Mouse (Mus musculus) intestine, embryonic 16.5 days (tissue): ENCODE measurements at regions not wholly inside any gene's neighbourhood (a gene's known extent, or its start where the extent isn't known, plus 50 kb on each side); places are given as distances from the start of the nearest gene placed in this dataset.
"Not testable (repeated sequence)": the region's sequence is repeated elsewhere in the genome, so short reads cannot be mapped to it uniquely, and the experiment has no call there.

Source experiments
- ATAC-seq: fragments of 200-750 bp; cut with Nextera tagmentation; 2 replicates; pipeline ENCODE4 v1.8.0; 2017; ENCODE audit warnings: moderate TSS enrichment, moderate library complexity
- H3K27ac ChIP-seq: fragments of 300-500 bp; sonication (generic); 2 replicates; pipeline ENCODE4 v1.5.1; 2014; ENCODE audit warnings: mild to moderate bottlenecking, low read length
- H3K27me3 ChIP-seq: fragments of 300-500 bp; sonication (generic); replicated peaks from 2 replicates; pipeline ENCODE4 v1.6.1; 2014; ENCODE audit warnings: low read length, control low read depth, mixed read lengths; ENCODE audit not compliant: control insufficient read depth, insufficient read depth
- H3K36me3 ChIP-seq: fragments of 300-500 bp; sonication (generic); 2 replicates; pipeline ENCODE4 v1.6.1; 2014; ENCODE audit warnings: low read length, control low read depth; ENCODE audit not compliant: control insufficient read depth, insufficient read depth
- H3K4me1 ChIP-seq: fragments of 300-500 bp; sonication (generic); 2 replicates; pipeline ENCODE4 v1.6.1; 2014; ENCODE audit warnings: low read length, control low read depth, mixed read lengths; ENCODE audit not compliant: control insufficient read depth, insufficient read depth
- H3K4me2 ChIP-seq: fragments of 300-500 bp; sonication (generic); 2 replicates; pipeline ENCODE4 v1.6.1; 2014; ENCODE audit warnings: low read depth, low read length, control low read depth
- H3K4me3 ChIP-seq: fragments of 300-500 bp; sonication (generic); 2 replicates; pipeline ENCODE4 v1.5.1; 2014; ENCODE audit warnings: mild to moderate bottlenecking, low read length
- H3K9ac ChIP-seq: fragments of 300-500 bp; sonication (generic); 2 replicates; pipeline ENCODE4 v1.6.1; 2014; ENCODE audit warnings: low read depth, low read length
- H3K9me3 ChIP-seq: fragments of 300-500 bp; sonication (generic); 2 replicates; pipeline ENCODE4 v1.6.1; 2016; ENCODE audit warnings: low read length, control low read depth; ENCODE audit not compliant: control insufficient read depth
- WGBS: fragments of 180-500 bp; shearing (Covaris S2); extraction: QIAGEN DNeasy Blood & Tissue Kit; methylation state at CpG from one replicate; pipeline ENCODE4 v1.1.7; 2014; 5-methylcytosine and 5-hydroxymethylcytosine counted together

GRCm38 (mm10) chr1:14688041-14688440 lies 1405.1 kb downstream of the 4930444P10Rik start:
- not testable (repeated sequence) for H3K36me3 ChIP-seq, H3K9me3 ChIP-seq, H3K4me2 ChIP-seq, H3K4me1 ChIP-seq, ATAC-seq, H3K9ac ChIP-seq, H3K27me3 ChIP-seq, H3K4me3 ChIP-seq, H3K27ac ChIP-seq
- WGBS: 95% methylated on average over 2 of the region's 2 CpGs

- H3K27ac ChIP-seq: no peak overlapping the region
- no peaks in the 10 kb centered on the region for H3K36me3 ChIP-seq
- H3K4me3 ChIP-seq: no peak overlapping the region
- no peaks in the 10 kb centered on the region for H3K9me3 ChIP-seq
- no peak for ATAC-seq
- no peak overlapping the region for H3K9ac ChIP-seq
- no peaks in the 10 kb centered on the region for H3K4me1 ChIP-seq
- no peak overlapping the region for H3K4me2 ChIP-seq
- H3K27me3 ChIP-seq: no peaks in the 10 kb centered on the region
- 49% methylated on average over 2 of the region's 2 CpGs for WGBS
Observed at GRCm38 (mm10) chr1:14686172-14686571, 1407.0 kb downstream of the 4930444P10Rik start.

GRCm38 (mm10) chr1:14680443-14680842 lies 1412.7 kb downstream of the 4930444P10Rik start:
- no peaks in the 10 kb centered on the region for H3K4me1 ChIP-seq
- H3K9ac ChIP-seq: no peak overlapping the region
- no peak for ATAC-seq
- H3K4me2 ChIP-seq: no peak overlapping the region
- H3K4me3 ChIP-seq: no peak overlapping the region
- no peaks in the 10 kb centered on the region for H3K9me3 ChIP-seq
- no peaks in the 10 kb centered on the region for H3K27me3 ChIP-seq
- H3K27ac ChIP-seq: no peak overlapping the region
- H3K36me3 ChIP-seq: no peaks in the 10 kb centered on the region
- 79% methylated on average over 3 of the region's 3 CpGs for WGBS

- no peak overlapping the region for H3K4me2 ChIP-seq
- H3K9ac ChIP-seq: no peak overlapping the region
- H3K27me3 ChIP-seq: no peaks in the 10 kb centered on the region
- no peaks in the 10 kb centered on the region for H3K9me3 ChIP-seq
- H3K4me3 ChIP-seq: no peak overlapping the region
- H3K36me3 ChIP-seq: no peaks in the 10 kb centered on the region
- H3K27ac ChIP-seq: no peak overlapping the region
- 49% methylated on average over 6 of the region's 6 CpGs for WGBS
- H3K4me1 ChIP-seq: no peaks in the 10 kb centered on the region
- no peak for ATAC-seq
Observed at GRCm38 (mm10) chr1:14672393-14672999, 1420.6 kb downstream of the 4930444P10Rik start.

GRCm38 (mm10) chr1:14662706-14663312 lies 1430.3 kb downstream of the 4930444P10Rik start:
- WGBS: 44% methylated on average over 6 of the region's 6 CpGs
- Histone ChIP-seq H3K36me3 (no peaks in the 10 kb centered on the region), H3K9ac (no peak overlapping the region), H3K4me1 (no peaks in the 10 kb centered on the region), H3K4me3 (no peak overlapping the region), H3K27ac (no peak overlapping the region), H3K27me3 (no peaks in the 10 kb centered on the region), H3K4me2 (no peak overlapping the region), H3K9me3 (no peaks in the 10 kb centered on the region)
- ATAC-seq: no peak

- H3K4me2 ChIP-seq: no peak overlapping the region
- H3K9ac ChIP-seq: no peak overlapping the region
- no peaks in the 10 kb centered on the region for H3K4me1 ChIP-seq
- ATAC-seq: no peak
- 30% methylated on average over 2 of the region's 2 CpGs for WGBS
- H3K4me3 ChIP-seq: no peak overlapping the region
- no peaks in the 10 kb centered on the region for H3K9me3 ChIP-seq
- no peaks in the 10 kb centered on the region for H3K36me3 ChIP-seq
- no peaks in the 10 kb centered on the region for H3K27me3 ChIP-seq
- no peak overlapping the region for H3K27ac ChIP-seq
Observed at GRCm38 (mm10) chr1:14661854-14662253, 1431.3 kb downstream of the 4930444P10Rik start.

- Histone ChIP-seq H3K9me3 (no peaks in the 10 kb centered on the region), H3K4me3 (no peak overlapping the region), H3K27me3 (no peaks in the 10 kb centered on the region), H3K4me1 (no peaks in the 10 kb centered on the region), H3K4me2 (no peak overlapping the region), H3K9ac (no peak overlapping the region), H3K27ac (no peak overlapping the region), H3K36me3 (no peaks in the 10 kb centered on the region)
- 80% methylated on average over 2 of the region's 2 CpGs for WGBS
- ATAC-seq: no peak
Observed at GRCm38 (mm10) chr1:14650346-14650745, 1442.8 kb downstream of the 4930444P10Rik start.

- Histone ChIP-seq H3K4me1 (no peaks in the 10 kb centered on the region), H3K4me3 (no peak overlapping the region), H3K27me3 (no peaks in the 10 kb centered on the region), H3K9me3 (no peaks in the 10 kb centered on the region), H3K4me2 (no peak overlapping the region), H3K36me3 (no peaks in the 10 kb centered on the region), H3K9ac (no peak overlapping the region), H3K27ac (no peak overlapping the region)
- no peak for ATAC-seq
- 38% methylated on average over 5 of the region's 5 CpGs for WGBS
Observed at GRCm38 (mm10) chr1:14635642-14636263, 1457.4 kb downstream of the 4930444P10Rik start.

GRCm38 (mm10) chr1:14631994-14632393 lies 1461.1 kb downstream of the 4930444P10Rik start:
- Histone ChIP-seq H3K4me1 (no peaks in the 10 kb centered on the region), H3K9ac (no peak overlapping the region), H3K4me3 (no peak overlapping the region), H3K4me2 (no peak overlapping the region), H3K27ac (no peak overlapping the region), H3K36me3 (no peaks in the 10 kb centered on the region), H3K9me3 (no peaks in the 10 kb centered on the region), H3K27me3 (no peaks in the 10 kb centered on the region)
- 37% methylated on average over 4 of the region's 4 CpGs for WGBS
- no peak for ATAC-seq
